Mouse (Mus musculus) lung, postnatal 4 days (tissue): ENCODE data around the gene Dirc2.
A peak's percentile ranks its signal among the peaks of the same experiment; 100 is the strongest.

Experiments used
- DNase-seq, 2 experiments: peaks; one replicate each; pipeline ENCODE4 v3.0.0; 2021

The Dirc2 gene

DNA sequence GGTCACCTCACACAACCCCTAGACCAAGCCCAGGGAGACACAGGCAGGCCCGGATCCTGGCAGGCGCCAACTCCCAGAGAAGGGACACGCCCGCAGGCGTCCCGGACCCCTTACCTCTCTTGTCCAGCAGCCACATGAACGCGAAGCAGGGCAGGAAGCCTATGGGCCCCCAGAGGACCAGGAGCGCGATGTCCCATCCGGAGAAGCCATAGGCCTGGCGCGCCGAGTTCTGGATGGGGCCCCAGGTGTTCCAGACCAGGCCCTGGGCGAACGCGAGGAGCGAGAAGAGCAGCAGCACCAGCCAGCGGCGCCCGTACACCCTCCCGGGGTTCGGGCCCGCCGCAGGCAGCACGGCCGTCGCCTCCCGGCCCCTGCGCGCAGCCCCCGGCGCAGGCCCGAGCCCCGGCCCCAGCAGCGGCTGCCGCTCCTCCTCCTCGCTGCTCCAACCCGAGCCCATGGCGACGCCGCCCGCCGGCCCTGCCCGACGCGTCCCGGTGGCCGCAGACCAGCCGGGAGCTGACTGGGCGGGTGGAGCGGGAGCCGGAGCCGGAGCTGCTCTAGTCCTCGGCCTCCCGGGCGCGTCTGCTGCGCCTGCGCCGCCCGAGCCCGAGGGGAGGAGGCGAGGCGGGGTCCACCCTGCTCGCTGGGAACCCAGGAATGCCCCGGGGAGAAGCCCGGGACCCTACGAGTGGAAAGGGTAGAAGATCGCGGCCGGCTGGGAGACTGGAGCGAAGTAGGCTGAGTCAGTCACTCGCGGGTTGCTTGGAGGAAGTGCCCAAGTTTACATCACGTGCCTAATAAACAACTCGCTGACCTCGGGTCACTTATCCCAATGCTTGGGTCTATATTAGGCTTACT is at the start of gene Dirc2:
TSS of gene Dirc2 (minus strand) at position 572 of the 858 bp plus-strand sequence.
- peak; percentile 81 to 87 for DNase-seq

DNA sequence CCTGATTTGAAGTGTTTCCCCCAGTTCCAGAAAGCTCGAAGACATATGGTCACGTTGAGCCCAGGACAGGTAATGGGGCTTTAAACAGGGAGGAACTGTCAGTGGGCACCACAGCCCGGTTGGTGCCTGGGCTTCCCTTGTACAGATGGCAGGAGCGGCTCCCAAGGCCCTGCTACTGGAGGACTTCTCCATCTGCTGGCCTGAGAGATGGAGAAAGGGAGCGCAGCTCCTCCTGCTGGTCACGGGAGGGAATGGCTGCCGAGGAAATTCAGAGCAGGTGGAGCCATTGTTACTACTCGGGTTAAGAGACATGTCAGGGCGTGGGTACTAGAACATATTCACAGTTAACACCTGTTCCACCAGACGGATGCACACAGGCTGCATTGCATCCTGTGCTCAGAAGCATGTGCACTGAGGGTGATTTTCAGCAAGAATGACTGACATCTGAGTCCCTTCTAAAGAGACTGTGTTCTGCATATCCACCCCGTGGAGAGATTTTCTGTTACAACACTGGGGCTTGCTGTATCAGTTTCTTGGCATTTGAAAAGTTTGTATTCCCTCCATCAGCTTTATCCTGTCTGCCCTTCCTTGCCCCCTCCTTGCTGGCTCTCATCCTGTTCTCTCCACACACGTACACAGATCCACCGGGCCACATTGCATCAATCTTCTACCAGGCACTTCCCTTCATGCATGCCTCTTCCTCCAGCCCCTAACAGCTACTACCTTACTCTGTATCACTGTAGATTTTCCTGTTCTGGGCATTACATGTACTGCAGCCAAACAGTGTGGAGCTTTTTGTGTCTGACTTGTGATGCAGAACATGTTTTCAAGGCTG is 48.3 kb upstream of the Dirc2 start:
- peak; percentile 74 to 87 for DNase-seq

- no peak for DNase-seq
Observed at GRCm38 (mm10) chr16:35813119-35813518, 44.0 kb upstream of the Dirc2 start.

DNA sequence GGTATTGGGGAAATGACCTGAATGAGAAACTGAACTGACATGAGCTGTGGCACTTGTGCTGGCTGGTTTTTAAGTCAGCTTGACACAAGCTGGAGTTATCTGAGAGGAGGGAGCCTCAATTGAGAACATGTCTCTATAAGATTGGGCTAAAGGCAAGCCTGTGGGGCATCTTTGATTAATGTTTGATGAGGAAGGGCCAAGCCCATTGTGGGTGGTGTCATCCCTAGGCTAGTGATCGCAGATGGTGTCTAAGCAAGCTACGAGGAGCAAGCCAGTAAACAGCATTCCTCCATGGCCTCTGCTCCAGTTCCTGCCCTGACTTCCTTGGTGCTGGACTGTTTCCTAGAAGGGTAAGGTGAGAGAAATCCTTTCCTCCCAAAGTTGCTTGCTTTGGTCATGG is 39.7 kb upstream of the Dirc2 start:
- DNase-seq, result no peak

GRCm38 (mm10) chr16:35807663-35807992 is 38.5 kb upstream of the Dirc2 start:
- DNase-seq, result no peak

- DNase-seq, result no peak
Observed at GRCm38 (mm10) chr16:35806973-35807662, 38.0 kb upstream of the Dirc2 start.

DNA sequence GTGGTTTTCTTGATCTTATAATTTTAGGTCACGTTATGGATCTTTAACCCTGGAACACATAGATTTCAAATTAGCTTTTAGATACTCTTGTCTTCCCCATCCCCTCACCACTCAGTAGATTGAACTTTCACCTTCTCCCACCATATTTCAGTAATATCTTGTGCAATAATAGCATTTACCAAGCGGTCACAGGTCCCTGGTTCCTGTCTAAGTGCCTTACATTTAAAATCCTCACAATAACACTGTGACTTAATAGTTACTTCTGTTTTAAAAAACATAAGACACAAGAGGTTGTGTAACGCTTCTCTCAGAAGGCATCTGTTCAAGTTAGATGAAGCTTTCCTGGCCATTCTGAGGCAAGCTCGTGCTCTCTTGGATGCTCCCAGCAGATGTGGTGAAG is 34.6 kb upstream of the Dirc2 start:
- no peak for DNase-seq

DNA sequence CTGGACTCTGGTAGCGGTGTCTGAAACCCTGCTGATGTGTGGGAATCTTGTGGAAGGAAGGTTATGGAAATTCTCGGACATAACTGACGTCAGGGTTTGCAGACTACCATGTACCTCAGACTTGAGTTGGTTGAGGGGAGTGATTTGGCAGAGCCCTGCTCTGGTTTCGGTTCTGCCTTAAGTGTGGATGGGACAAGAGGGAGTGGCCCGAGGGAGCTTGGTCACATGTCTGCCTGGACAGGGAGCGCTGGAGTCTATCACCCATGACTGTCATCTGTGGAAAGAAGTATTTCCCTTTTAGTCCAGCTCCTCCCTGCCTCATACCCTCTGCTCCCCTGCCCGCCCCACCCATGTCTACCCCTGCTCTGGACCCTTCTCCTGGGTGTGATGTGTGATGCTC is 33.0 kb upstream of the Dirc2 start:
- DNase-seq, result peak in 1 of 2 experiments; percentile 44

DNA sequence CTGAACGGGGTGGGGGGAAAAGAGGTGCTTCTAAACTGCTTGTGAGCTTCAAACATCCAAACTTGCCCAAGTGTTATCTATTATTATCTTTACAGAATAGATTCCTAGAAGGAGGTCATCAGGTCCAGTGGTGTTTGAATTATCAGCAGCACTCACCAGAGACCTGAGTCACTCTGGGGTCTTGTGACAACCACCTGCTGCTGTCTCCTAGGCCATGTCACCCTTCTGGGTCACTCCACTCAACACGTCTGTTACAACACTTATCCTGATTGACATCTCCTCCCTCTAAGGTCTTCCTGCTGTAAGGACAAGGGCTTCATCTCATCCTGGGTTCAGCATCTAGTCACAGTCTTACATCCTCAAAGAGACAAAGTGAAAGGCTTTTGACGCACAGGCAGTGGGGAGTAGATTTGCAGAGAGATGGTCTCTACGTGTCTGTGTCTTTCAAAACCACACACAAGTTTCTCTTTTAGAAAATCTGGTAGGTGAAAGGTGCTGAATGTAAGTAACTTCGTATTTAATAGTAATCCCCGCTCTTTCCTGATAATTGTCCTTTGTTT is 22.9 kb upstream of the Dirc2 start:
- DNase-seq, result no peak

GRCm38 (mm10) chr16:35788330-35788729 is 19.2 kb upstream of the Dirc2 start:
- no peak for DNase-seq

- DNase-seq, result no peak
Observed at GRCm38 (mm10) chr16:35787568-35788189, 18.5 kb upstream of the Dirc2 start.

GRCm38 (mm10) chr16:35787163-35787562 is 18.0 kb upstream of the Dirc2 start:
- DNase-seq, result no peak

GRCm38 (mm10) chr16:35784134-35784725 is 15.1 kb upstream of the Dirc2 start:
- no peak for DNase-seq

DNA sequence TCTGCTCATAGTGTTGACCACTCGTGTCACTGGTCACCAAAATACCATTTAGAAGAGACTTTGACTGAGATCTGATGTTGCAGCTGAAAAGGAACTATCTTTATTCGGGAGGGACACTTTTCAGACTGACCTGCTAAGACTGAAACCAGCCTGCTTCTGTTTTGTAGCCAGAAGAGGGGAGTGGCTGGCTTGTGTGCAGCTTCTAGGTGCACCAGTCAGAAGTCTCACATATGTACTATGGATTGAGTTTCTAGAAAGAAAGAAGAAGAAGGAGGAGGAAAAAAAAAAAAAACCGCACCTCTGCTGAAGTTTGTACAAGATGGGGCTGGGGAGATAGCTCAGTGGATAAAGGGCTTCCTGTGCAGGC is 14.0 kb upstream of the Dirc2 start:
- DNase-seq, result no peak

- no peak for DNase-seq
Observed at GRCm38 (mm10) chr16:35782451-35783206, 13.5 kb upstream of the Dirc2 start.

DNA sequence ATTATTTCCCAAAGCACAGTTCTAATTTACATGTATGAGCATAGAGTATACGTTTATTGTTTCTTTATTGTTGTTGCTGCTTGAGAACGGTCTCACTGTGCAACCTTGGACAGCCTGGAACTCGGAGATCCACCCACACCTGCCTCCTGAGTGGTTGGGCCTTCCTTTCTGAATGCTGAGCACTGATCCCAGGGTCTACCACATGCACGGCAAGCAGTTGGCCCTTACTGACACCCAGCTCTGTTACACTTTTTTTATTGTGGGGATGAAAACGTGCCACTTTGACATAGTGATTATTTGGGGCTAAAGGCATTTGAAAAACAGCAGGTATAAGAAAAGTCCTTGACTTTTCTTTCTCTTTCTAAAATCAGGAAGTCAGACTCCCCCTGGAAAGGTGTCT is 12.5 kb upstream of the Dirc2 start:
- DNase-seq, result no peak

DNA sequence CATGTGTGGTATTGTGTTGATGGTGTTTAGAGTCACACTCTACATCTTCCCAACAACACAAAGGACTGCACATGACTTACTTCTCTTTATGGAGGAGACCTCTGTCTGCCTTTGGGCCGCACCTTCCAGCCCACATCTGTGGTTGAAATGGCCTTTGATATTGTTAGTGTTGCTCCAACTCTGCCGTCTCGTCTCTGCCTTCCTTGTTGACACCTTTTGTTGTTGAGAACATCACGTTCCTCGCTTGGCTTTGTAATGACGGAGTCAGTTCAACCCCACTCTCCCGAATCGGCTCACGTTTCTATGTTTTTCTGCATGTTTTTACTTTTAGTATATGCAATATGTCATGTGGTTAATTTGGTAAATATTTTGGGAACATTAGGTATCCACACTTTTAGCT is 11.9 kb upstream of the Dirc2 start:
- no peak for DNase-seq

DNA sequence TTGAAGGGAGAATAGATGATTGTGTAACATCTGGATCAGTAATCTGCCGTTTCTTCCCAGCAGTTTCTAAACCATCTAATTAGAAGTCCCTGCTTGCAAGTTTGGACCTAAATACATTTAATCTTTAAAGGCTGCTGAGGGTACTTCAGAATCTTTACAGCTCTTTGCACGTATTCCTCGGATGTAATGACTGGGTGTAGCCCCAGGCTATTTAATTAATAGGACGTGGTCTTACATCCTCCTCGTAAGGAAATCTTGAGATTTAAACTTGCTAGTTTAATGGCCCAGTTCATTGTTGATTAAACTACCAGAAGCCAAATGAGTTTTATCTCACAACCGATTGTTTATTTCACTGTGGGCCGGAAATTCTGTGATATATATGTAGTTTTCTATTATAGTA is 10.5 kb upstream of the Dirc2 start:
- DNase-seq, result no peak

DNA sequence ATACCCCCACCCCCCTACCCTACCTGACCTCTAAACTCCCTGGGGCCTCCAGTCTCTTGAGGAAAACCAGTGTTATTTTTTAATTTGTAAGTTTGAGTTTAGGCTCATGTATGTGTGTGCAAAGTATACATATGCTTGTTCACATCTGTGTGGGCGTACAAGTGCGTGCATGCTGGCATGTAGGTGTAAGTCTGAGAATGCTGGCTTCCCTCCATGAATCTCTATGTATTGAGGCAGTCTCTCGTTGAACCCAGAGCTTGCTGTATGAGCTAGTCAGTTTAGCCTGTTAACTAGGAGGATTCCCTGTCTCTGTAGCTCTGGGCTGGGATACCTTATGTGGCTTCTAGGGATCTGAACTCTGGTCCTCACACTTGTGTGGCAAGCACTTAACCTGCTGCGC is 8.6 kb upstream of the Dirc2 start:
- no peak for DNase-seq

DNA sequence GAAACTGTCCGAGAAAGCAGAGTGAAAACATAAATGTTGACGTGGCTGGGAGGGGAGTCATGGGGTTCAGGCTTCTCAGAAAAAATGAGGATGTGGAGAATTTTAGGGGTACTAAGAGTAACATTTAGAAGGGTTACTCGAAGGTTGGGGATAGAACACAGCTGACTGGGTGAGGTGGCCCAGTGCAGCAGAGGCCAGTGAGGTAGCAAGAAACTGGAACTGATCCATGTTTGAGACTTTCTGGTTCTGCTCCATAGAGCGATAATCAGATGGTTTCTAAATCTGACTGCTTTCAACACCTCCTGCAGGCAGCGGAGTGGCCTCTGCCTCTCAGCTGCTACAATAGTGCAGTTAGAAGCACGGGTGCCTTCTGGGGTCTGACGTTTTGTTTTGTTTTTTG is 7.6 kb upstream of the Dirc2 start:
- no peak for DNase-seq

DNA sequence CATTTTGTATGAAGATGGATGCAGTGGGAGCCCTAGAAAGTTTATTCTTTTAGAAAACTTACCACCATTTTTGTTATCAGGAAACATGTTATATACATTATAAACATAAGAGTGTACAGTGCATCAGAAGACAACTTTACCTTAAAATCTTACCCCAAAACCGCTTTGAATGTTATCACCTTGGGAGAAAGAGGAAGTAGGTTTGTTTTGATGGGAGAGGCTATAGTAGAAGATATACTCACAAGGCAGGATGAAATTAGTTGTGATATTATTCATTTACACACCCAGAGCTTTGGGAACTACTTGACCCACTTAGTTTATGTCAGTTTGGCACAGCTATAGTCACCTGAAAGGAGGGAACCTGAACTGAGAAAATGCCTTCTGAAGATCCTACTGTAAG is 6.7 kb upstream of the Dirc2 start:
- no peak for DNase-seq

DNA sequence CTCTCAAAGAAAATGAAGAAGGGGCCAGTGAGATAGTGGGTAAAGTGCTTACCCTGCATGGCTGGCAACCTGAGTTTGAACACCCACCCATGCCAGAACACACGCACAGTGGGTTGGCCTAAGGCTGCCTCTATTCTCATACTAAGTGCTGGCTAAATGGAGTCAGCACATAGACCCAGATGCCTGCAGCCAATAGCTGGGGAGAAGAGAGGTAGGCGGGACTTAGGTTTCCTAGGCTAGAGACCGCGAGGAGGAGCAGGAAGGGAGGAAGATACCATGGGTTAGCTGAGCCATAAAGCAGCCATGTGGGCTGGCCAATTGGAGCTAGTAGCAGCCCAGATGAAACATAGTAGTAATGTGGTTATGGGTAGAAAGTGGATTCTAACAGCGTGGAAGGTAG is 3.4 kb upstream of the Dirc2 start:
- DNase-seq, result no peak
